Mouse (Mus musculus) heart, embryonic 16.5 days (tissue): Measurements from ENCODE around the gene Sbpl. TPM values are rescaled to one million over a fixed set of nuclear protein-coding genes. Genes with fewer than 3 reads are reported as not detected.

Experiments used
- ATAC-seq: fragments of 200-750 bp; cut with Nextera tagmentation; replicated peaks from 2 replicates; pipeline ENCODE4 v1.8.0; 2017; ENCODE audit warnings: moderate number of reproducible peaks; ENCODE audit not compliant: insufficient read depth, low FRiP score; ENCODE audit errors: extremely low read depth
- H3K27ac ChIP-seq: fragments of 300-500 bp; sonication (generic); 2 replicates; pipeline ENCODE4 v1.5.1; 2014; ENCODE audit warnings: mild to moderate bottlenecking, low read length, control low read depth, moderate library complexity
- H3K27me3 ChIP-seq: fragments of 300-500 bp; sonication (generic); 2 replicates; pipeline ENCODE4 v1.6.1; 2014; ENCODE audit warnings: low read length, mixed read lengths; ENCODE audit not compliant: control insufficient read depth, insufficient read depth
- H3K36me3 ChIP-seq: fragments of 300-500 bp; sonication (generic); 2 replicates; pipeline ENCODE4 v1.6.1; 2014; ENCODE audit not compliant: control insufficient read depth, insufficient read depth
- H3K4me1 ChIP-seq: fragments of 300-500 bp; sonication (generic); 2 replicates; pipeline ENCODE4 v1.6.1; 2014; ENCODE audit warnings: low read length, mixed read lengths; ENCODE audit not compliant: control insufficient read depth, insufficient read depth
- H3K4me2 ChIP-seq: fragments of 300-500 bp; sonication (generic); 2 replicates; pipeline ENCODE4 v1.6.1; 2014; ENCODE audit warnings: low read depth, mild to moderate bottlenecking, control low read depth, low read length
- H3K4me3 ChIP-seq: fragments of 300-500 bp; sonication (generic); 2 replicates; pipeline ENCODE4 v1.5.1; 2014; ENCODE audit warnings: mild to moderate bottlenecking, control low read depth, low read length
- H3K9ac ChIP-seq: fragments of 300-500 bp; sonication (generic); 2 replicates; pipeline ENCODE4 v1.6.1; 2014; ENCODE audit warnings: low read length, control low read depth
- H3K9me3 ChIP-seq: fragments of 300-500 bp; sonication (generic); replicated peaks from 2 replicates; pipeline ENCODE4 v1.6.1; 2016; ENCODE audit warnings: low read length; ENCODE audit not compliant: control insufficient read depth
- WGBS: fragments of 180-500 bp; shearing (Covaris S2); extraction: QIAGEN DNeasy Blood & Tissue Kit; methylation state at CpG from one replicate; pipeline ENCODE4 v1.1.7; 2014; 5-methylcytosine and 5-hydroxymethylcytosine counted together
- polyA plus RNA-seq: library from polyadenylated mRNA; unstranded; fragments of >200 nt; fragmentation: Nextera tagmentation; extraction: Ambion mirVana; gene quantifications from 2 replicates; pipeline ENCODE4 v1.2.1, GENCODE M21; 2015

Sbpl gene
- polyA plus RNA-seq, 1 experiment from 2014 or later, result not detected

GRCm38 (mm10) chr17:23992789-23993553 is 37.9 kb upstream of the Sbpl start:
- no peak overlapping the region for H3K27ac ChIP-seq
- H3K27me3 ChIP-seq, result peaks cover 23% of the 10 kb centered on the region
- no peaks in the 10 kb centered on the region for H3K4me1 ChIP-seq
- peak overlapping the region; percentile 43; the same call in 1 of the 2 replicates for H3K9ac ChIP-seq
- H3K36me3 ChIP-seq, result no peaks in the 10 kb centered on the region
- ATAC-seq, result no peak
- H3K9me3 ChIP-seq, result no peaks in the 10 kb centered on the region
- H3K4me3 ChIP-seq, result no peak overlapping the region
- H3K4me2 ChIP-seq, result peak overlapping the region; percentile 53
- WGBS, result 71% methylated on average over 9 of the region's 9 CpGs

- H3K9ac ChIP-seq, result no peak overlapping the region
- H3K9me3 ChIP-seq, result no peaks in the 10 kb centered on the region
- no peaks in the 10 kb centered on the region for H3K36me3 ChIP-seq
- H3K4me1 ChIP-seq, result no peaks in the 10 kb centered on the region
- no peak overlapping the region for H3K27ac ChIP-seq
- peaks cover 17% of the 10 kb centered on the region; the same call in 1 of the 2 replicates for H3K27me3 ChIP-seq
- H3K4me2 ChIP-seq, result no peak overlapping the region
- 27% methylated on average over 2 of the region's 2 CpGs for WGBS
- ATAC-seq, result no peak
- no peak overlapping the region for H3K4me3 ChIP-seq
Measured at GRCm38 (mm10) chr17:23989802-23990201, 34.7 kb upstream of the Sbpl start.

- Histone ChIP-seq H3K27me3 (peaks cover 4% of the 10 kb centered on the region; the same call in 1 of the 2 replicates), H3K4me2 (no peak overlapping the region), H3K9me3 (no peaks in the 10 kb centered on the region), H3K4me3 (no peak overlapping the region), H3K9ac (no peak overlapping the region), H3K27ac (no peak overlapping the region), H3K4me1 (no peaks in the 10 kb centered on the region), H3K36me3 (no peaks in the 10 kb centered on the region)
- ATAC-seq, result no peak
- 63% methylated on average over 1 of the region's 1 CpGs for WGBS
Measured at GRCm38 (mm10) chr17:23984989-23985388, 29.9 kb upstream of the Sbpl start.

- Histone ChIP-seq H3K4me1 (no peaks in the 10 kb centered on the region), H3K27me3 (no peaks in the 10 kb centered on the region), H3K4me3 (no peak overlapping the region), H3K9me3 (no peaks in the 10 kb centered on the region), H3K27ac (no peak overlapping the region), H3K4me2 (no peak overlapping the region), H3K36me3 (no peaks in the 10 kb centered on the region), H3K9ac (no peak overlapping the region)
- ATAC-seq, result no peak
- 59% methylated on average over 4 of the region's 4 CpGs for WGBS
Measured at GRCm38 (mm10) chr17:23982912-23983311, 27.8 kb upstream of the Sbpl start.

- no peaks in the 10 kb centered on the region for H3K27me3 ChIP-seq
- H3K4me3 ChIP-seq, result no peak within 1 kb of the TSS
- H3K4me1 ChIP-seq, result no peaks in the 10 kb centered on the region
- no peaks in the 10 kb centered on the region for H3K9me3 ChIP-seq
- no peak within 1 kb of the TSS for H3K9ac ChIP-seq
- no peak within 1 kb of the TSS for H3K4me2 ChIP-seq
- ATAC-seq, result no peak
- no peaks in the 10 kb centered on the region for H3K36me3 ChIP-seq
- no peak within 1 kb of the TSS for H3K27ac ChIP-seq
- 64% methylated on average over 10 of the region's 10 CpGs for WGBS
Measured at GRCm38 (mm10) chr17:23980297-23980909, 25.3 kb upstream of the Sbpl start, which contains the start of gene Prss30. Gene Prss30, minus strand, starts transcription at chr17:23980566.

- H3K27ac ChIP-seq, result no peak overlapping the region
- no peaks in the 10 kb centered on the region for H3K9me3 ChIP-seq
- no peaks in the 10 kb centered on the region for H3K36me3 ChIP-seq
- 57% methylated on average over 3 of the region's 3 CpGs for WGBS
- no peak overlapping the region for H3K4me3 ChIP-seq
- no peaks in the 10 kb centered on the region for H3K4me1 ChIP-seq
- no peak overlapping the region for H3K9ac ChIP-seq
- H3K27me3 ChIP-seq, result no peaks in the 10 kb centered on the region
- H3K4me2 ChIP-seq, result no peak overlapping the region
- ATAC-seq, result no peak
Measured at GRCm38 (mm10) chr17:23979471-23979870, 24.4 kb upstream of the Sbpl start.

- H3K4me2 ChIP-seq, result no peak overlapping the region
- 83% methylated on average over 4 of the region's 4 CpGs for WGBS
- no peak overlapping the region for H3K4me3 ChIP-seq
- no peak for ATAC-seq
- H3K36me3 ChIP-seq, result no peaks in the 10 kb centered on the region
- no peak overlapping the region for H3K9ac ChIP-seq
- H3K27ac ChIP-seq, result no peak overlapping the region
- no peaks in the 10 kb centered on the region for H3K4me1 ChIP-seq
- no peaks in the 10 kb centered on the region for H3K27me3 ChIP-seq
- no peaks in the 10 kb centered on the region for H3K9me3 ChIP-seq
Measured at GRCm38 (mm10) chr17:23976665-23977064, 21.6 kb upstream of the Sbpl start.

GRCm38 (mm10) chr17:23971315-23971714 is 16.2 kb upstream of the Sbpl start:
- no peak for ATAC-seq
- Histone ChIP-seq H3K27ac (no peak overlapping the region), H3K9me3 (no peaks in the 10 kb centered on the region), H3K27me3 (no peaks in the 10 kb centered on the region), H3K4me3 (no peak overlapping the region), H3K9ac (no peak overlapping the region), H3K36me3 (no peaks in the 10 kb centered on the region), H3K4me1 (no peaks in the 10 kb centered on the region), H3K4me2 (no peak overlapping the region)
- WGBS, result 72% methylated on average over 9 of the region's 9 CpGs

- Histone ChIP-seq H3K4me2 (no peak overlapping the region), H3K36me3 (no peaks in the 10 kb centered on the region), H3K4me1 (no peaks in the 10 kb centered on the region), H3K27me3 (no peaks in the 10 kb centered on the region), H3K27ac (no peak overlapping the region), H3K9ac (no peak overlapping the region), H3K9me3 (no peaks in the 10 kb centered on the region), H3K4me3 (no peak overlapping the region)
- WGBS, result 6% methylated on average over 1 of the region's 1 CpGs
- ATAC-seq, result no peak; the same call in 1 of the 2 replicates
Measured at GRCm38 (mm10) chr17:23969231-23969630, 14.2 kb upstream of the Sbpl start.
